Mouse (Mus musculus) testis, adult 2 months (tissue): Measurements from ENCODE around the gene Armc8. TPM values are rescaled to one million over a fixed set of nuclear protein-coding genes. Genes with fewer than 3 reads are reported as not detected.
A peak's percentile ranks its signal among the peaks of the same experiment; 100 is the strongest.
"Not testable (repeated sequence)": the region's sequence is repeated elsewhere in the genome, so short reads cannot be mapped to it uniquely, and the experiment has no call there.

ENCODE experiments used
- H3K27ac ChIP-seq: fragments of 200-500 bp; 2 replicates; pipeline ENCODE4 v1.5.1; 2012; ENCODE audit warnings: low read depth, low read length; ENCODE audit not compliant: control insufficient read depth, insufficient read depth
- H3K27me3 ChIP-seq: fragments of 200-500 bp; 2 replicates; pipeline ENCODE4 v1.6.1; 2012; ENCODE audit warnings: mild to moderate bottlenecking, low read length, moderate library complexity; ENCODE audit not compliant: control insufficient read depth, insufficient read depth
- H3K36me3 ChIP-seq: fragments of 200-500 bp; 2 replicates; pipeline ENCODE4 v1.6.1; 2012; ENCODE audit warnings: mild to moderate bottlenecking, low read length; ENCODE audit not compliant: control insufficient read depth, insufficient read depth
- H3K4me1 ChIP-seq: fragments of 200-500 bp; 2 replicates; pipeline ENCODE4 v1.6.1; 2012; ENCODE audit warnings: low read length; ENCODE audit not compliant: control insufficient read depth, insufficient read depth
- H3K4me3 ChIP-seq: fragments of 200-500 bp; 2 replicates; pipeline ENCODE4 v1.5.1; 2012; ENCODE audit warnings: low read depth, mild to moderate bottlenecking, low read length, moderate library complexity, mixed read lengths; ENCODE audit not compliant: control insufficient read depth
- CTCF ChIP-seq: fragments of 200-500 bp; IDR thresholded peaks from 2 replicates; pipeline ENCODE4 v1.5.1; 2012; ENCODE audit warnings: low read depth, mild to moderate bottlenecking, inconsistent platforms, low read length, moderate library complexity; ENCODE audit not compliant: control insufficient read depth, insufficient read depth, insufficient replicate concordance
- POLR2A ChIP-seq: fragments of 200-500 bp; IDR thresholded peaks from 2 replicates; pipeline ENCODE4 v1.6.1; 2012; ENCODE audit warnings: low read depth, mild to moderate bottlenecking, inconsistent platforms, low read length, moderate library complexity; ENCODE audit not compliant: control insufficient read depth
- polyA plus RNA-seq: library from polyadenylated mRNA; depleted of rRNA; stranded (reverse); fragments of >200 nt; gene quantifications from 2 replicates; pipeline ENCODE4 v1.2.3, GENCODE M21; 2012; rRNA removed

Gene Armc8
- 9.7 and 11.9 TPM in 2 replicates for polyA plus RNA-seq

GRCm38 (mm10) chr9:99568347-99569070 is at the start of gene Armc8:
Gene Armc8 (minus strand): TSS chr9:99568899.
- Histone ChIP-seq H3K36me3 (no peaks in the 10 kb centered on the region), H3K27me3 (no peaks in the 10 kb centered on the region), H3K4me3 (peak within 1 kb of the TSS; percentile 91), H3K4me1 (peaks cover 3% of the 10 kb centered on the region), H3K27ac (peak within 1 kb of the TSS; percentile 95)
- TF ChIP-seq CTCF (no peak), POLR2A (peak; percentile 72)

- Histone ChIP-seq H3K27ac (no peak within 1 kb of the TSS), H3K36me3 (no peaks in the 10 kb centered on the region), H3K27me3 (no peaks in the 10 kb centered on the region), H3K4me3 (no peak within 1 kb of the TSS), H3K4me1 (no peaks in the 10 kb centered on the region)
- TF ChIP-seq CTCF = no peak
- no peak for TF ChIP-seq POLR2A
These were observed 43.5 kb upstream of the Armc8 start, which contains the start of gene A4gnt for GRCm38 (mm10) chr9:99612202-99612601. Gene A4gnt (plus strand): TSS chr9:99612502.

- H3K27me3 ChIP-seq = no peaks in the 10 kb centered on the region
- no peak overlapping the region for H3K27ac ChIP-seq
- TF ChIP-seq POLR2A (no peak), CTCF (no peak)
- no peaks in the 10 kb centered on the region for H3K36me3 ChIP-seq
- no peaks in the 10 kb centered on the region for H3K4me1 ChIP-seq
- H3K4me3 ChIP-seq = no peak overlapping the region
These were observed 34.9 kb upstream of the Armc8 start for GRCm38 (mm10) chr9:99603566-99603965.

- H3K36me3 ChIP-seq, H3K4me1 ChIP-seq, H3K27ac ChIP-seq, H3K4me3 ChIP-seq, H3K27me3 ChIP-seq: not testable (repeated sequence)
These were observed 30.4 kb upstream of the Armc8 start for GRCm38 (mm10) chr9:99599127-99599526.

GRCm38 (mm10) chr9:99591144-99591543 is 22.4 kb upstream of the Armc8 start:
- TF ChIP-seq POLR2A (no peak), CTCF (no peak)
- Histone ChIP-seq H3K4me3 (no peak overlapping the region), H3K36me3 (no peaks in the 10 kb centered on the region), H3K4me1 (0 out of 2 replicates have a peak, but pooled peaks cover 2% of the 10 kb centered on the region), H3K27ac (no peak overlapping the region), H3K27me3 (no peaks in the 10 kb centered on the region)

GRCm38 (mm10) chr9:99587505-99588202 is 19.0 kb upstream of the Armc8 start:
- peaks cover 2% of the 10 kb centered on the region; the same call in 1 of the 2 replicates for H3K36me3 ChIP-seq
- 0 out of 2 replicates have a peak, but pooled peaks cover 2% of the 10 kb centered on the region for H3K4me1 ChIP-seq
- H3K27ac ChIP-seq = no peak overlapping the region
- no peak overlapping the region for H3K4me3 ChIP-seq
- H3K27me3 ChIP-seq = no peaks in the 10 kb centered on the region
- TF ChIP-seq CTCF (peak; percentile 87), POLR2A (no peak)

- Histone ChIP-seq H3K27me3 (no peaks in the 10 kb centered on the region), H3K4me1 (no peaks in the 10 kb centered on the region; the same call in 1 of the 2 replicates), H3K27ac (no peak overlapping the region), H3K4me3 (no peak overlapping the region), H3K36me3 (peaks cover 3% of the 10 kb centered on the region; the same call in 1 of the 2 replicates)
- TF ChIP-seq POLR2A (no peak), CTCF (no peak)
These were observed 12.0 kb upstream of the Armc8 start for GRCm38 (mm10) chr9:99580655-99581054.
